Mouse (Mus musculus) lung, adult 2 months (tissue): ENCODE measurements around the gene AC141477.1. TPM values are rescaled to one million over a fixed set of nuclear protein-coding genes. Genes with fewer than 3 reads are reported as not detected.

Experiments
- DNase-seq: peaks from one replicate; pipeline ENCODE4 v3.0.0; 2022
- H3K4me1 ChIP-seq: fragments of 200-500 bp; 2 replicates; pipeline ENCODE4 v1.6.1; 2011; ENCODE audit warnings: low read length; ENCODE audit not compliant: control insufficient read depth, insufficient read depth
- H3K4me3 ChIP-seq: fragments of 200-500 bp; replicated peaks from 2 replicates; pipeline ENCODE3; 2011; ENCODE audit warnings: low read depth, mild to moderate bottlenecking, control low read depth, low read length; ENCODE audit errors: extremely low read depth
- CTCF ChIP-seq: fragments of 200-500 bp; IDR thresholded peaks from 2 replicates; pipeline ENCODE4 v1.5.1; 2011; ENCODE audit warnings: mild to moderate bottlenecking, low read length, control low read depth; ENCODE audit not compliant: insufficient read depth
- POLR2A ChIP-seq: fragments of 200-500 bp; IDR thresholded peaks from 2 replicates; pipeline ENCODE4 v1.6.1; 2011; ENCODE audit warnings: low read depth, mild to moderate bottlenecking, control low read depth, low read length, borderline replicate concordance; ENCODE audit errors: extremely low read depth
- WGBS: fragments of 180-500 bp; shearing (Covaris S2); methylation state at CpG from one replicate; pipeline ENCODE4 v1.1.7; 2018; 5-methylcytosine and 5-hydroxymethylcytosine counted together
- polyA plus RNA-seq: library from polyadenylated mRNA; depleted of rRNA; stranded (reverse); fragments of >200 nt; gene quantifications from 2 replicates; pipeline ENCODE4 v1.2.3, GENCODE M21; 2012

AC141477.1 gene
- polyA plus RNA-seq, 1 experiment: not detected

DNA sequence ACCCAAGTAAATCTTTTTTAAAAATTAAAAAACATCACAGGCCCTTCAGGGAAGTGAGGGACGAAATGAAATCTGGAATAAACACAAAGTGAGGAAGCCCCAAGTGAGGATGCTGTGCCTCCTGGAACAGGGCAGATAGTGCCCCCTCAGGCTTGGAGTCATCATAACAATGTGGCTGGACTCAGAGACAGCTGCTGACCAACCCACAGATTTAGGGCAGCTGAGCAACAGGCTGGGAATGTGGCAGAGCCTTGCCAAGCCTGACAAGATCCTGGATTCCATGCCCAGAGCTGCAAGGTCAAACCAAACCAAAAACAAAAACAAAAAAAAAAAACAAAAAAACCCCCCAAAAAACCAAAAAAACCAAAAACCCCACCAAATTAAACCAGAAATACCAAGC is 21.0 kb upstream of the AC141477.1 start:
- TF ChIP-seq CTCF (no peak), POLR2A (peak; percentile 9; the same call in 1 of the 2 replicates)
- WGBS: 97% methylated on average over 1 of the region's 1 CpGs

DNA sequence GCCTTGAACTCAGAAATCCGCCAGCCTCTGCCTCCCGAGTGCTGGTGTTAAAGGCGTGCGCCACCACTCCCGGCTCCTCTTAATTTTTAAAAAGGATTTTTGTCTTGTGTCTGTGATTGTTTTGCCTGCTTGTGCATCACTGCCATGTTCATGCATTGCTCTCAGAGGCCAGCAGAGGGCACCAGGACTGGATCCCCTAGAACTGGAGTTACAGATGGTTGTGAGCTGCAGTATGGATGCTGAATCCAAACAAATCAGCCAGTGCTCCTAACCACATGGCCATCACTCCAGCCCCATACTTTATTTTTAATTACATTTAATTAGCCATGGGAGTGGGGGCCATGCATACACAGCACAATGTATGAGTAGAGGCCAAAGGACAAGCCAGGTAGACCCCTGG is 15.0 kb upstream of the AC141477.1 start:
- no peak overlapping the region for H3K4me3 ChIP-seq
- peaks cover 3% of the 10 kb centered on the region; the same call in 1 of the 2 replicates for H3K4me1 ChIP-seq
- WGBS: 32% methylated on average over 5 of the region's 5 CpGs
- TF ChIP-seq CTCF (peak; percentile 80), POLR2A (no peak)
- DNase-seq: peak; percentile 47

More for the DNA sequence above, 21.0 kb upstream of the AC141477.1 start:
- no peak for DNase-seq
- H3K4me1 ChIP-seq: no peaks in the 10 kb centered on the region
- H3K4me3 ChIP-seq: no peak overlapping the region

GRCm38 (mm10) chr10:76448851-76449250 is 8.6 kb upstream of the AC141477.1 start, which contains the start of gene 2610028H24Rik:
Gene 2610028H24Rik, plus strand, starts transcription at chr10:76449081.
- TF ChIP-seq POLR2A (peak; percentile 59; the same call in 1 of the 2 replicates), CTCF (no peak)
- DNase-seq: peak; percentile 59
- Histone ChIP-seq H3K4me3 (peak within 1 kb of the TSS; percentile 25), H3K4me1 (peaks cover 17% of the 10 kb centered on the region)
- 61% methylated on average over 5 of the region's 5 CpGs for WGBS

- 50% methylated on average over 15 of the region's 15 CpGs for WGBS
- Histone ChIP-seq H3K4me1 (peaks cover 17% of the 10 kb centered on the region), H3K4me3 (no peak overlapping the region)
- peak; percentile 56; the same call in 1 of the 2 replicates for TF ChIP-seq POLR2A
- no peak for TF ChIP-seq CTCF
- peak; percentile 70 for DNase-seq
These were observed 7.4 kb upstream of the AC141477.1 start for GRCm38 (mm10) chr10:76447406-76448229.

- TF ChIP-seq CTCF (no peak), POLR2A (no peak)
- DNase-seq: peak; percentile 38
- WGBS: 31% methylated on average over 4 of the region's 4 CpGs
- Histone ChIP-seq H3K4me1 (peaks cover 21% of the 10 kb centered on the region), H3K4me3 (no peak overlapping the region)
These were observed 5.9 kb upstream of the AC141477.1 start for GRCm38 (mm10) chr10:76445996-76446681.

DNA sequence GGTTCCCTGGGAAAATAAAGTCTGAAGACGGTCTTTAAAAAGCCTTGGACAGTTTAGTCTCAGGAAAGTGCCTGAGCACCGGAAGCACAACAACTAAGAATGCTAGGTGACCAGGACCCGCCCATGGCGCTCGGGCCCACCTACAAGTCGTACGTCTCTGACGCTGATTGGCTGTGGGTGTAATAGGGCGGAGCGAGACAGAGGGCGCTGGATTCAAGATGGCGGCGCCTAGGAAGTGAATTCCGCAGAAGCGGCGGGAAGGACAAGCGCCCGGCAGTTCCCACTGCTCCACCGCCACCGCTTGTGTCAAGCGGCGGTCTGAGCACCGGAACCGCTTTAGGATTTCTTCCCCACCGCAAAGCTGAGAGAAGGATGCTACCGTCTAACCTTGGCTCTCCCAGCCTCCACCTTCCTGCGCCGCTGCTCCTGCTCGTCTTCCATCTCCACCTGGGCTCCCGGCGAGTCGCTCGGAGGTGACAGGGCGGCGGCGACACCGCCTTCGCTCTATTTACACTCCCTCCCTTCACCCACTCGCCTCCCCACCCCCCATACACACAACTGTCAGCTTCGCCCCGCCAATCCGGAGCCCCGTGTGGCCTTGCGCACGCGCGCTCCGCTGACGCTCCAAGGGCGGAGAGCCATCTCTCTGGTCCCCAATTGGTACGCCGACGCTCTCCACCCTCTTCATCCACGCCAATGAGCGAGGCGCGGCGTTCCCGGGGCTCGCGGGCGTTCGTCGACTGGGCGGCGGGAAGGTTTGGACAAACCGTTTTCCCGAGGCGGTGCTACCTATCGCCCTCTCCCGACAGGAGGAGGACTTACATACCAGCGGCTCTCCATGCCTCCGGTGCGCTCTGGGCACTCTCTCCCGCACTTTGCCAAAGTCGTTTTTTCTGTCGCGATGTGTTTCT is 2.2 kb upstream of the AC141477.1 start, which contains the start of gene Pcnt:
Pcnt (minus strand) TSS at position 609 of the 911 bp plus-strand sequence.
- peak; percentile 97 for DNase-seq
- peak within 1 kb of the TSS; percentile 87 for H3K4me3 ChIP-seq
- H3K4me1 ChIP-seq: peaks cover 18% of the 10 kb centered on the region
- under 1% methylated on average over 78 of the region's 78 CpGs for WGBS
- TF ChIP-seq POLR2A (peak; percentile 71; the same call in 1 of the 2 replicates), CTCF (peak; percentile 71)

- DNase-seq: peak; percentile 34
- peaks cover 5% of the 10 kb centered on the region; the same call in 1 of the 2 replicates for H3K4me1 ChIP-seq
- H3K4me3 ChIP-seq: no peak overlapping the region
- TF ChIP-seq CTCF: no peak
- no peak for TF ChIP-seq POLR2A
- 67% methylated on average over 9 of the region's 9 CpGs for WGBS
These were observed 945 bp downstream of the AC141477.1 start for GRCm38 (mm10) chr10:76439107-76439890.

DNA sequence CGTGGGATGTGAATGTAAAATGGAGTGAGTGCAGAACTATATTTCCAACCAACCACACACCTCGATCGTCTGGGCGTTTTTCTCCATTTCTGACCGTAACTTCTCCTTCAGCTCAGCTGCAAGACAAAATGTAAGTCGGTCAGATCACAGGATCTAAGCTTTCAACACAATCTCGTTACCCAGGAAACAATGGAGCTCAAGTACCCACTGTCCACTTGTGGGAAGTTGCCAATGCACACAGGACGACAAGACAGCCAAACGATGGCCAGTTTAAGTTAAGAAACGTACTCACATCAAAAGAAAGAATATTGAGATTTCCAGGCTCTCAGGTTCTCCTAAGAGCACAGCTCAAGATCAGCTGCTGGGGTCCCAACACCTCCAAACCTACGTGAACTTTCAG is 6.3 kb downstream of the AC141477.1 start:
- WGBS: 80% methylated on average over 11 of the region's 11 CpGs
- TF ChIP-seq CTCF (no peak), POLR2A (no peak)
- H3K4me3 ChIP-seq: no peak overlapping the region
- no peaks in the 10 kb centered on the region for H3K4me1 ChIP-seq
- no peak for DNase-seq
